Mouse (Mus musculus): ENCODE results near the gene Ehf. TPM values are rescaled to one million over a fixed set of nuclear protein-coding genes. Genes with fewer than 3 reads are reported as not detected.

Gene Ehf
- total and polyA plus RNA-seq, 2 experiments from 2014 or later: 3.7 TPM; not detected in 1

GRCm38 (mm10) chr2:103270556-103271160, 32.4 kb downstream of the Ehf start:
- no peaks in the 10 kb centered on the region; the same call in 1 of the 2 replicates for H3K4me1 ChIP-seq (ENCODE audit: control insufficient read depth, insufficient read depth)
- no peaks in the 10 kb centered on the region for H3K36me3 ChIP-seq (replicated peaks; ENCODE audit: control insufficient read depth, insufficient read depth, low read length)
- no peak overlapping the region for H3K9ac ChIP-seq (replicated peaks; ENCODE audit: low read depth, low read length)
- WGBS: 68% methylated on average over 5 of the region's 5 CpGs
- H3K4me2 ChIP-seq (ENCODE audit: low read depth, low read length): no peak overlapping the region
- H3K27ac ChIP-seq (ENCODE audit: low read depth): no peak overlapping the region
- no peaks in the 10 kb centered on the region for H3K27me3 ChIP-seq (ENCODE audit: control insufficient read depth, insufficient read depth, low read length)
- H3K9me3 ChIP-seq (replicated peaks; ENCODE audit: control insufficient read depth, low read length): no peaks in the 10 kb centered on the region
- DNase-seq (ENCODE audit: low spot score) (no peak), ATAC-seq (ENCODE audit: insufficient read depth, low read depth) (no peak)
- TF ChIP-seq EP300 (IDR thresholded peaks at IDR 0.05; ENCODE audit: low read depth) (no peak), CTCF (IDR thresholded peaks at IDR 0.05; ENCODE audit: low read depth) (no peak)
- no peak overlapping the region for H3K4me3 ChIP-seq (ENCODE audit: low read depth, low read length)

DNA sequence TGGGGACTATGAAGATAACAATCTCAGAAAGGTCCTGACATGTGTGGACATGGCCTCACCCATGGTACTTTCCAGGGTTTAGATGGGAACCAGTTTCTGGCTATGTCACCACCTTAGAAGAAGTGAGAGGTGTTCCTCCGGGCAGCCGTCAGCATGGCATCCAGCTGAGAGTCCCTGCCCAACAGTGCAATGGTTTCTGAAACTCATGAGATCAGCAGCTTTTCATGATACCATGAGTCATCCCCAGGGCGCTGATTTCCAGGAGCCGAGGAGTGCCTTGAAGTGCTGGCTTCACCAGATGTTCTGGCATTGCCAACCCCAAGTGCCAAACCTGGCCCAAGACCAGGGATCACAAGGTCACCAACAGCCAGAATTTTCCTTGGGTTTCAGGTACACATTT, 64.0 kb downstream of the Ehf start:
- Histone ChIP-seq H3K4me3 (ENCODE audit: low read depth, low read length) (no peak overlapping the region), H3K27me3 (ENCODE audit: control insufficient read depth, insufficient read depth, low read length) (no peaks in the 10 kb centered on the region), H3K4me1 (ENCODE audit: control insufficient read depth, insufficient read depth) (no peaks in the 10 kb centered on the region), H3K9ac (replicated peaks; ENCODE audit: low read depth, low read length) (no peak overlapping the region), H3K27ac (ENCODE audit: low read depth) (no peak overlapping the region), H3K4me2 (ENCODE audit: low read depth, low read length) (no peak overlapping the region), H3K9me3 (replicated peaks; ENCODE audit: control insufficient read depth, low read length) (no peaks in the 10 kb centered on the region), H3K36me3 (replicated peaks; ENCODE audit: control insufficient read depth, insufficient read depth, low read length) (no peaks in the 10 kb centered on the region)
- 60% methylated on average over 4 of the region's 4 CpGs for WGBS
- TF ChIP-seq CTCF (IDR thresholded peaks at IDR 0.05; ENCODE audit: low read depth): no peak
- TF ChIP-seq EP300 (IDR thresholded peaks at IDR 0.05; ENCODE audit: low read depth): no peak
- no peak for DNase-seq (ENCODE audit: low spot score)
- no peak for ATAC-seq (ENCODE audit: insufficient read depth, low read depth)

DNA sequence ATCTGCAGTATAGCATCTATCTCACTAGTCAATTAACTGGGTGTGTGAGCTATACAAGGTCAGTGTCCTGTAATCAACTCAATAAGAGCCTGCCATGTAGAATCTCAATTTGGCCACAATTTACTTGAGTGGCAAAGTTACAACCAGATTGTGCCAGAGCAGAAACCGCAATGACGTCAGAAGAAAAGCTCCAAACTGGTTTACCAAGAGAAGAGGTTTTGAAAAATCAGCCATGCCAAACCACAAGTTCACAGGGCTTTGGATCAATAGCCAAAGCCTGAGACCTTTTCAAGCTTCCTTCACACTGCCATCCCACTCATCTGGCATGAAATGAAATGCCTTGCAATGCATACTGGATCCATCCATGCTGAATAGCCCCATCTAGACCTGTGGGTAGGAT, 76.3 kb downstream of the Ehf start:
- Histone ChIP-seq H3K36me3 (replicated peaks; ENCODE audit: control insufficient read depth, insufficient read depth, low read length) (no peaks in the 10 kb centered on the region), H3K4me3 (ENCODE audit: low read depth, low read length) (no peak overlapping the region), H3K27me3 (ENCODE audit: control insufficient read depth, insufficient read depth, low read length) (no peaks in the 10 kb centered on the region), H3K9me3 (replicated peaks; ENCODE audit: control insufficient read depth, low read length) (no peaks in the 10 kb centered on the region), H3K4me1 (ENCODE audit: control insufficient read depth, insufficient read depth) (no peaks in the 10 kb centered on the region), H3K4me2 (ENCODE audit: low read depth, low read length) (no peak overlapping the region), H3K9ac (replicated peaks; ENCODE audit: low read depth, low read length) (no peak overlapping the region), H3K27ac (ENCODE audit: low read depth) (no peak overlapping the region)
- TF ChIP-seq EP300 (IDR thresholded peaks at IDR 0.05; ENCODE audit: low read depth) (no peak), CTCF (IDR thresholded peaks at IDR 0.05; ENCODE audit: low read depth) (no peak)
- no peak for ATAC-seq (ENCODE audit: insufficient read depth, low read depth)
- WGBS: 93% methylated on average over 2 of the region's 2 CpGs
- no peak for DNase-seq (ENCODE audit: low spot score)

DNA sequence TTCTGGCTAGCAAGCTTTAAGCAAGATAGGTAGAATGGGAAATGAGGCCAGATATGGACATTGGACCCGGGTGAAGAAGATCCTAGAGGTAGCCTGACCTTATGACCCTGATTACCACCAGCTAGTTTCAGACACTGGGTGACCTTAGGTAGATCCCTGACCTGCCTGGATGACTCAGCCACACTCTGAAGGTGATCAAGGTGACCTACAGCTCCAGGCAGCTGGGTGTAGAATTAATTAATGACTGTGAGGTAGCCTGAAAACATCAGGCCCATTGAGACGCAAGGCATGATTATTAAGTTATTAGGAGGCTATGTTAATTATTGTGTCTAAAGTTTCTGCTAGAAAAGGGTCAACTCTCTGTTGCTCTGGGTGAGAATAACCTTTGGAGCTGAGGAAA, 82.2 kb downstream of the Ehf start:
- no peak for DNase-seq (ENCODE audit: low spot score)
- H3K4me1 ChIP-seq (ENCODE audit: control insufficient read depth, insufficient read depth): no peaks in the 10 kb centered on the region
- no peaks in the 10 kb centered on the region for H3K36me3 ChIP-seq (replicated peaks; ENCODE audit: control insufficient read depth, insufficient read depth, low read length)
- H3K9me3 ChIP-seq (replicated peaks; ENCODE audit: control insufficient read depth, low read length): no peaks in the 10 kb centered on the region
- no peak for TF ChIP-seq EP300 (IDR thresholded peaks at IDR 0.05; ENCODE audit: low read depth)
- no peak for TF ChIP-seq CTCF (IDR thresholded peaks at IDR 0.05; ENCODE audit: low read depth)
- no peak overlapping the region for H3K27ac ChIP-seq (ENCODE audit: low read depth)
- H3K4me3 ChIP-seq (ENCODE audit: low read depth, low read length): no peak overlapping the region
- H3K9ac ChIP-seq (replicated peaks; ENCODE audit: low read depth, low read length): no peak overlapping the region
- 79% methylated on average over 2 of the region's 2 CpGs for WGBS
- no peaks in the 10 kb centered on the region for H3K27me3 ChIP-seq (ENCODE audit: control insufficient read depth, insufficient read depth, low read length)
- ATAC-seq (ENCODE audit: insufficient read depth, low read depth): no peak
- no peak overlapping the region for H3K4me2 ChIP-seq (ENCODE audit: low read depth, low read length)

DNA sequence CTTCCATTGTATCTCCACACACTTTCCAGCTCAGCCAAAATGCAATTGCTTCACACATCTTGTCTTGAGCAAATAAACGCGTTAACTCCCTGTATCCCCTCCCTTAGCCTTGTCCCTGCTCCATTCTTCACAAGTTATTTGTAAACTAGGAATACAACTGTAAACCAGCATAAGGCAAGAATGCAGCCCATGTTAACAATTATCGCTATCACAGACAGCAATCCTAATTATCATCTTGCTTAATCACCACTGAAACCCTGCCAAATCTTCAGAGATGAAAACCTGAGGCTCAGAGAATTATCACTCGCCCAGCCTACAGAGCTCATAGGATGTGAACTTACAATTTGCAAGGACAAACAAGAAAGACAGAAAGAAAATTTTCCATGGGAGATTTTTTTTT, 84.8 kb downstream of the Ehf start:
- Histone ChIP-seq H3K27ac (ENCODE audit: low read depth) (no peak overlapping the region), H3K27me3 (ENCODE audit: control insufficient read depth, insufficient read depth, low read length) (no peaks in the 10 kb centered on the region), H3K4me3 (ENCODE audit: low read depth, low read length) (no peak overlapping the region), H3K36me3 (replicated peaks; ENCODE audit: control insufficient read depth, insufficient read depth, low read length) (no peaks in the 10 kb centered on the region), H3K4me2 (ENCODE audit: low read depth, low read length) (no peak overlapping the region), H3K4me1 (ENCODE audit: control insufficient read depth, insufficient read depth) (no peaks in the 10 kb centered on the region), H3K9ac (replicated peaks; ENCODE audit: low read depth, low read length) (no peak overlapping the region), H3K9me3 (replicated peaks; ENCODE audit: control insufficient read depth, low read length) (no peaks in the 10 kb centered on the region)
- ATAC-seq (ENCODE audit: insufficient read depth, low read depth) (no peak), DNase-seq (ENCODE audit: low spot score) (no peak)
- WGBS: 79% methylated on average over 4 of the region's 4 CpGs
- TF ChIP-seq EP300 (IDR thresholded peaks at IDR 0.05; ENCODE audit: low read depth) (no peak), CTCF (IDR thresholded peaks at IDR 0.05; ENCODE audit: low read depth) (no peak)

GRCm38 (mm10) chr2:103215801-103216200, 87.3 kb downstream of the Ehf start:
- Histone ChIP-seq H3K36me3 (replicated peaks; ENCODE audit: control insufficient read depth, insufficient read depth, low read length) (no peaks in the 10 kb centered on the region), H3K4me2 (ENCODE audit: low read depth, low read length) (no peak overlapping the region), H3K9ac (replicated peaks; ENCODE audit: low read depth, low read length) (no peak overlapping the region), H3K27me3 (ENCODE audit: control insufficient read depth, insufficient read depth, low read length) (no peaks in the 10 kb centered on the region), H3K9me3 (replicated peaks; ENCODE audit: control insufficient read depth, low read length) (no peaks in the 10 kb centered on the region), H3K27ac (ENCODE audit: low read depth) (no peak overlapping the region), H3K4me1 (ENCODE audit: control insufficient read depth, insufficient read depth) (no peaks in the 10 kb centered on the region), H3K4me3 (ENCODE audit: low read depth, low read length) (no peak overlapping the region)
- DNase-seq (ENCODE audit: low spot score) (no peak), ATAC-seq (ENCODE audit: insufficient read depth, low read depth) (no peak)
- WGBS: 83% methylated on average over 4 of the region's 4 CpGs
- TF ChIP-seq CTCF (IDR thresholded peaks at IDR 0.05; ENCODE audit: low read depth) (no peak), EP300 (IDR thresholded peaks at IDR 0.05; ENCODE audit: low read depth) (no peak)

Data from heart, postnatal 0 days (tissue).